Mouse (Mus musculus) cerebellum, adult (tissue): Measurements from ENCODE around the gene Nvl.

Experiments used
- ATAC-seq: cut with Nextera tagmentation; 2 replicates; pipeline ENCODE4 v1.9.2; 2017; ENCODE audit warnings: mild to moderate bottlenecking, moderate library complexity, mixed read lengths; ENCODE audit not compliant: insufficient number of reproducible peaks, low FRiP score, low TSS enrichment

Gene Nvl

GRCm38 (mm10) chr1:181143950-181144836 lies at the start of gene Nvl, which contains the start of gene Cnih4:
Gene Nvl (minus strand): TSS chr1:181144204.
Gene Cnih4 (plus strand): TSS chr1:181144693.
- peak; percentile 97 for ATAC-seq

DNA sequence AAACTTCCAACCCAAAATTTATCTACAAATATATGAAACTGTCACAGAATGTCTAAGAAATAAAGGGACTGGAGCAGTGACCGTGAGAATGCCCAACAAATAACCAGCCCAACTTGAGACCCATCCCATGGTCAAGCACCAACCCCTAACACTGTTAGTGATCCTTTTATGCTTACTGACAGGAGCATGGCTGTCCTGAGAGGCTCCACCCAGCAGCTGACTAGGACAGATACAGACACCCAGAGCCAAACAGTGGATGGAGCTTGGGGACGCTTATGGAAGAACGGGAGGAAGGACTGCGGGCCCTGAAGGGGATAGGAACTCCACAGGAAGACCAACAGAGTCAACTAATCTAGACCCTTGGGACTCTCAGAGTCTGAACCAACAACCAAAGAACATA lies 44.9 kb upstream of the Nvl start:
- no peak for ATAC-seq

DNA sequence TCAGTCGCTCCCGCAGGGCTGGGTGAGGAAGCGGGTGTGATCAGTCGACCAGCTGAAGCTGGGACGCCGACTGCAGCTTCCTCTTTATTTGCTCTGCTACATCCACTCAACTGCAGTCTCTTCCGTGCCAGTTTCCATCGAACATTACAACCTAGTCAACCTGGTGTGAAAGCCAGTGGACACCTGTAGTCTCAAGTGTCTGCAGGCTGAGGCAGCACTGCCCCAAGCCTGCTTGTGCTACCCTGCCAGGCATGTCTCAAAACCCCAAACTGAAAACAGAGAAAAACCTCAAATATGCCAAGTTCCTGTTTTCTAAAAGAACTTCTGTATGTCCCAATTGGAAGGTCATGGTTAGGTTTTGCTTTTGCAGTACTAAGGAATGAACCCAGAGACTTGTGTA lies 26.2 kb upstream of the Nvl start:
- ATAC-seq = no peak

- ATAC-seq = no peak
Measured at GRCm38 (mm10) chr1:181168377-181168776, 24.4 kb upstream of the Nvl start.

- no peak for ATAC-seq
Measured at GRCm38 (mm10) chr1:181167816-181168215, 23.8 kb upstream of the Nvl start.

DNA sequence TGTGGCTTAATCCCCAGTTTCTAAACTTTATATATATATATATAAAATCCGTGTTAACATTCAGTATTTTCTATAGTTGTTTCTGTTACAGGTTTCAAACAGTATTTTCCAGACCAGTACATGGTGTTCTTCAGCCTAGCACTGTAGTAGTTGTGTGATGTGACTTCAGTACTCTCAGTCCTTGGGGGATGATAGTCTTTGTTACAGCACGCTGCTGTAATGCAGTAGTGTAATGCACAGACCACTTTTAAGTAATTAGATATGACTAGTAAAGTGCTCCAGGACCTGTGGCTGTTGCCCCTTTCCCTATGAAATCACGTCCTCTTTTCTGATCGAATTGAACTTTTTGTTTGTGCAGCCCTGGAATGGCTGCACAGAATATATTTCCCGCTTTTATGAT lies 7.5 kb upstream of the Nvl start:
- no peak for ATAC-seq

DNA sequence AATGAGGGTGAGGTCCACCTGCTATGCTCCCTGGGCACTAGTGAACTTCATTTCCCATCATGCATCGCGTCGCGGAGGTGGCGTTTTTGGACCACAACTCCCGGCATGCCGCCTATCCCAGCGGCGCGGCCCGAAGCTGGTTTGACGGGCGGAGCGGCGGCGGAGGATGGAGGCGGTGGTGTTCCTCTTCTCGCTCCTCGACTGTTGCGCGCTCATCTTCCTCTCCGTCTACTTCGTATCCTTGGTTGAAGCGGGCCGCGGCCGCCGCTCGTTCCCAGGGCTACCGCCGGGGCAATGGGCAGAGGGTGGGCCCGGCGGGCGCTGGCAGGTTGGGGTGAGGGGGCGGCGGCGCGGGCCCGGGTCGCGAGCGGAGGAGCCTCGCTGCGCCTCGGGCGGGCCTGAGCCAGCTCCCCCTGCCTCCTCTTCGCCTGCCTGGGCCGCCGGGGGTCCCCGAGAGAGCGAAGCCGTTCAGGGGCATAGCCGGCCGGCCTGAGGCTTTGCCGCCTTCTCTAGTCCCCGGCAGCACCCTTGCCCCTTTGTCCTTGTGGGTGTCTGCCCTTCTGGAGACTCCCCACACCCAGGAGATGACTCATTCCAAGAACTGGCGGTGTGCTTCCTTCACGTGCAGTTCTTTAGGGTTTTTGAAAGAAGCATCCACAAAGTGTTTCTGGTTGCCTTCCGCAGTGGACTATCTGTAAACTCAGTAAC lies 7.0 kb upstream of the Nvl start:
- peak; percentile 91 for ATAC-seq

DNA sequence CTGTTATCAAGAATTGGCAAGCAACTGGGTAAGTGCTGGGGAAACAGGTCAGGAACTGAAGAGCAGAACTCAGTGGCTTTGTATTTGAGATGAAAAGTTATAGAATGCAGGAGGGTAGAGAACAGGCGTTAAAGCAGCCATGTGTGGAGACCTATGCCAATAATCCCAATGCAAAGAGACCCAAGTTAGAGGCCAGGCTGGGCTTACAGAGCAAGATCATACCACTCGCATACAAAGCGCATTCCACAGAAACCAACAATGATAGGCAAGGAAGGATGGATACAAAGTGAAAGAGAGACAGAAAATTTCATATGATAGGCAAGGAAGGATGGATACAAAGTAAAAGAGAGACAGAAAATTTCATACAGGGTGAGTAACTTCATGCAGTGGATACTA lies 6.4 kb upstream of the Nvl start:
- ATAC-seq = 0 out of 2 replicates have a peak, but pooled peaks have one; percentile 15

DNA sequence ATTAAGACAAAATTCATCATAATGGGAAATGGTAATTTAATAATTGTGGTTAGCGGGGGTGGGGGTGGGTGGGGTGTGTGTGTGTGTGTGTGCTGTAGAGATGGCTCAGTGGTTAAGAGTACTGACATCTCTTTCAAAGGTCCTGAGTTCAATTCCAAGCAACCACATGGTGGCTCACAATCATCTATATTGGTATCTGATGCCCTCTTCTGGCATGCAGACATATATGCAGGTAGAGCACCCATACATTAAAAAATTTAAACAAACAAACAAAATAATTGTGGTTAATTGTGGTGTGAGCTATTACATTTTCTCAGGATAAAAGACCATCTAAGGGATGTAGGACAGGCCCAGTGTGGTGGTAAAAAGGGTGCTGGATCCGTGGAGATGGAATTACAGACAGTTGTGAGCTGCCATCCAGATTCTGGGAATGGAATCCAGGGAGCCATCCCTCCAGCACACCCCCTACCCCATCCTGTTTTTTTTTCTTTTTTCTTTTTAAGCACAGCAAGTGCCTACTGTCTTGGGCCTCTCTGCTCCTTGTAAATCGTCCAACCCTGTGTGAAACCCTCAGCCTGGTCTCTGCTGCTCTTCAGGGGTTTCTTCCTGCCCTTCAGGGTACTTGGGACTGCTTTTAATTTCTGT lies 5.5 kb upstream of the Nvl start:
- ATAC-seq = no peak

DNA sequence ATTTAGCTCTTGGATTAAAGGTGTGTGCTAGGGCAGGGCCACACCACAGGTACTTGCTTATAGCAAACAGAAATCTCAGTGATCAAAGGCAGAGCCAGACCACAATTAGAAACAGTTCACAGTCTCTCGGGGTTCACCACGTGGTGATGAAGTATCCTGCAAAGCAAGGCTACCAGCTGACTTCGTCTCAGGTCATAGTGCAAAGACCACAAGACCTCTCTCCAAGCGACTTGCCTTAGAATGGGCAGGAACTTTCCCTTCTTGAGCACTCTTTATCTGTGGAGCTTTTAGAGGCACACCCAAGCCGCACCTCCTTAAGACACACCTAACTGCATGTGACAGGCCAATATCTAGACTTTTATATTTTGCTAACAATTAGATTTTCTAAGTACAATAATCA lies 4.5 kb upstream of the Nvl start:
- ATAC-seq = no peak

DNA sequence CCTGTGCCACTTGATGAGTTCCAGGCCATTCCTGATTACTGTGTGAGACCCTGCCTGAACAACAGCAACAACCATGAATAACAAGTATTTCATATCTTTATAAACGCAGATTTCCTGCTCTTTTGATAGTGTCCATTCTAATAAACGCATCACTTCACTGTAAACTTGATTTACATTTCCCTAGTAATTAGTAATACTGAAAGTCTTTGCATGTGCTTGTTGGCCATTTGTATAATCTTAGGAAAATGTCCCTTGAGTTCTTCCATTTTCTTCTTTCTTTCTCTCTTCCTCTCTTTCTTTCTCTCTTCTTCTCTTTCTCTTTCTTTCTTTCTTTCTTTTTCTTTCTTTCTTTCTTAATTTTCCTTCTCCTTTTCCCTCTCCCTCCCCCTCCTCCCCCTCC lies 2.2 kb upstream of the Nvl start:
- no peak for ATAC-seq

GRCm38 (mm10) chr1:181144966-181145365 lies 962 bp upstream of the Nvl start:
- no peak for ATAC-seq

GRCm38 (mm10) chr1:181143609-181143949 lies 425 bp downstream of the Nvl start:
- ATAC-seq = peak; percentile 42; the same call in 1 of the 2 replicates

DNA sequence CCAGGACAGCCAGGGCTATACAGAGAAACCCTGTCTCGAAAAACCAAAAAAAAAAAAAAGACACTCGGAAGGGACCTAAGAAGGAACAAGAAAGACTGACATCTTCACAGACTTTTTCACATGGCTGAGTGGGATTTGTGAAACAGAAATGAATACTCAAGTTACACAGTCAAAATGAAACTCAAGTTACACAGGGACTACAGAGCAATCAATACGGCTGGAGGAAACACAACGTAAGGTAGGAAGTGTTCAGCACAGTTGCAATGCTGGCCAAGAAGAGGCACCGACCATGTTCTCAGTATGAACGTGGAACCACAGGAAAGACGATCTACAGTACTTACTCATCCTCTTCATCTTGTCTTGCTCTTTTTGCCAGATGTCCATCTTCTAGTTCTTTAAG lies 5.3 kb downstream of the Nvl start:
- no peak for ATAC-seq

DNA sequence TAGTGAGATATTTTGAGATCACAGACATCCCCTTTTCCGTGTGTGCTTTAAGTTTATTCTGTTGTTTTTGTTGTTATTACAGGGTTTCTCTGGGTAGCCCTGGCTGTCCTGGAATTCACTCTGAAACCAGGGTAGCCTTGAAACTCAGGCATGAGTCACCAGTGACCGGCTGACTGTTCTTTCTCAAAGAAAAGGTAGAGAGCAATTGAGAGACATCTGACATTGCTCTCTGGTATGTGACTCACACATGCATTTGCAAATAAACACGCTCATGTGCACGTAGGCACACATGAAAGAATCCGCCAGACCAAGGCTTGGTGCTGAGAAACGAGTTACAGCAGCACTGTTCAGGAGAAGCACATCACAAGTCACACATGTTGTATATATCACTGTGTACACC lies 12.1 kb downstream of the Nvl start:
- ATAC-seq = no peak

DNA sequence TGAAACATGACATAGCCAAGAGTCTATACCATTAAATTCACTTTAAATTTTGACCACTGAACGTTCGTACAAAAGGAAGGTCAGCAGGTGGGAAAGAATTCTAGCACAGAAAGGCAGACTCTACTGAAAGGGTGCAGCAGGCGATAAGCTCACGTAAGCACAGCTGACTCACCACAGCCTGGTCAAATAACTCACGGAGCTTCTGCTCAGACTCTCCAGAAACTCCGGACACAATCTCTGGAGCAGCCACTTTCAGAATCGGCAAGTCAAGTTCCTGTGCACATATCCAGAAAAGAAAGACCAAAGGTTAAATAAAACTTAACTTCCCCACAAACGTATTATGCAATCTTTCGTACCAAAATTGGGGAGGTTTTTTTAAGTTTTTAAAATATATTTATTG lies 17.2 kb downstream of the Nvl start:
- no peak for ATAC-seq

DNA sequence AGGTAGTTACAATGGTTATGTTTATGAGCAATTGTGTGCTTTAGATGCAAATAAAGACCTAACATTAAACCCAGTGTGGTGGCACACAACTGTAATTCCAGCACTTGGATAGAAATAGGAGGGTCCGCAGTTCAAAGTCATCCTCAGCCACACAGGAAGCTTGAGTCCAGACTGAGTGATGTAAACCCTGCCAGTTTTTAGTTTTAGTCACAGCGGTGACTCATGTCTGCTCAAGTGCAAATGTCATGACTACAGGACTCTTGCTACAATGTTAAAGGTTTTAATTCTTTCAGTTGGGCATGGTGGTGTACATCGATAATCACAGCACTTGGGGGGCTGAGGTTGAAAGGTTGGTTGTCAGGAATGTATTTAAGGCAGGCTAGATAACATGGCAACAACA lies 18.1 kb downstream of the Nvl start:
- no peak for ATAC-seq

GRCm38 (mm10) chr1:181124145-181124544 lies 19.9 kb downstream of the Nvl start:
- no peak for ATAC-seq

- ATAC-seq = no peak
Measured at GRCm38 (mm10) chr1:181117112-181117511, 26.9 kb downstream of the Nvl start.

- no peak for ATAC-seq
Measured at GRCm38 (mm10) chr1:181090048-181090447, 54.0 kb downstream of the Nvl start.

- no peak for ATAC-seq
Measured at GRCm38 (mm10) chr1:181084021-181084420, 60.0 kb downstream of the Nvl start.
